Mouse (Mus musculus) adrenal gland, adult 10 weeks (tissue): ENCODE measurements around the gene Ccer1. TPM values are rescaled to one million over a fixed set of nuclear protein-coding genes. Genes with fewer than 3 reads are reported as not detected.

ENCODE experiments used
- polyA plus RNA-seq: library from polyadenylated mRNA; stranded (reverse); fragments of 350-450 nt; fragmentation: Illumina TruSeq; extraction: RNeasy Lipid Tissue Mini Kit (QIAGEN cat#74804); gene quantifications from one replicate; pipeline ENCODE4 v1.2.3, GENCODE M21; 2014; ENCODE audit warnings: low read depth, low replicate concordance

Ccer1 gene
- not detected for polyA plus RNA-seq

DNA sequence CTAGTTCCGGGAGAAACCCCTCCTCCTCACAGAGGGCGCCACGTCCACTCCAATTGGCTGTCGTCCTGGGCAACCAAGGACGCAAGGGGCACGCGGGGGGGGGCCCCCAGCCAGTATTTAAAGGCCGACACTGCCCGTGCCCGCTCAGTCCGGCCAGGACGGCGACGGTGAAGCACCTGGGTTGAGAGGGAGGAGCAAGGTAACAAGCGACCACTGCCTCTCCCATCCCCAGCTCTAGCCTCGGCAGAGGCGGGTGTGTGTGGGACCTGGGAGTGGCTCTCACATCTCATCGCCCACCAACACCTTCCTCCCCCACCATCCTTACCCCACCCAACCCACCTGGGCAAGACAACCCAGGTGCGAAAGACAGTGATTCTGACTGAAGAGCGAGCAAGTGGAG lies at the start of gene Ccer1:
TSS of gene Ccer1 (plus strand) at position 147 of the 400 bp plus-strand sequence.

DNA sequence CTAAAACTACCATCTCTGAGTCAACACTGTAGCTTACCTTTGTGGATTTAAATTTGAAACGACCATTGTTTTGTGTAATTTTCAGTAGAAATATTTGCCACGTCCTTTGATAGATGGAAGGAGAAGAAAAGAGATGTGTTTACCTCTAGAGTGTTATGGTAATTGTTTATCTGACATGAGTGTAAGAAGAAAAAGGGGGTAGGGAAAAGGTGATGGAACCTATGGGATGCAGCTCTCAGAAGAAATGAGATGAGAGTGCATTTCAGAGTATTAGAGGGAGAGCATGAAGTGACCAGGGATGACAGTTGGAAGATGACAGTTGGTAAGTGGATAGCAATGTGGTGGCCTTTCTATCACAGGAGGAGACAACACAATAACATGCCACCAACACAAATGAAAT lies 49.1 kb upstream of the Ccer1 start, which contains the start of gene Epyc:
TSS of gene Epyc (plus strand) at position 301 of the 400 bp plus-strand sequence.

DNA sequence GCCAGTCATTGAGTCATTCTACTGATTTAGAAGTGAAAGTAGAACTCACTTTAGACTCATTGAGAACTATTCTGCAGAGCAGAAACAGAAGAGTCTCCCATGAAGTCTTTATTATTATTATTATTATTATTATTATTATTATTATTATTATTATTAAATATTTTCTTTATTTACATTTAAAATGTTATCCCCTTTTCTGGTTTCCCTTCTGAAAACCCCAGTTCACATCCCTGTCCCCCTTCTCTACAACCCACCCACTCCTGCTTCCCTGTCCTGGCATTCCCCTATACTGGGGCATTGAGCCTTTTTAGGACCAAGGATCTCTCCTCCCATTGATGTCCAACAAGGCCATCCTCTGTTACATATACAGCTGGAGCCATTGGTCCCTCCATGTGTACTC lies 33.8 kb downstream of the Ccer1 start, which contains the start of gene C030005K15Rik:
TSS of gene C030005K15Rik (minus strand) at position 101 of the 400 bp plus-strand sequence.

Other genes starting within 250 kb of the Ccer1 start
- gene Dcn, start 213.4 kb upstream of the Ccer1 start, polyA plus RNA-seq: 495 TPM
- gene Lum, start 127.9 kb upstream of the Ccer1 start, polyA plus RNA-seq: 89.2 TPM
- not detected for gene Kera, start 86.2 kb upstream of the Ccer1 start, polyA plus RNA-seq
- 0.47 TPM for gene Epyc, start 49.0 kb upstream of the Ccer1 start, polyA plus RNA-seq
- not detected for gene C030005K15Rik, start 33.7 kb downstream of the Ccer1 start, polyA plus RNA-seq